Comparison of ENCODE assay signal across 12 mouse cellular contexts in genomic region chr4:61858160-61858559, GRCm38 (mm10). TPM values are rescaled to one million over a fixed set of nuclear protein-coding genes. Genes with fewer than 3 reads are reported as not detected.
DNase-seq lines count a peak whose midpoint lies in the region; TF ChIP-seq lines count a peak whose summit lies in the region.
"Had no signal": no experiment of that assay in that cellular context is flagged by ENCODE, and none has a peak within 500 bp of the region (broad histone marks: within the 10 kb centered on the region; RNA-seq: fewer than 3 reads in every experiment).

No protein-coding gene starts in this region.

- no peak for DNase-seq in heart, adult 2 months
- DNase-seq in heart, postnatal 25 days (ENCODE audit: low spot score): no peak
- peak; percentile 58 for DNase-seq in retina, embryonic 14.5 days (ENCODE audit: low spot score)
- no peak for DNase-seq in retina, postnatal 1 day
- DNase-seq in adrenal gland, postnatal 25 days: peak; percentile 67
- DNase-seq in lung, postnatal 36 days: peak; percentile 16
- no peak for DNase-seq in thymus, postnatal 14 days
- no peak for DNase-seq in layer of hippocampus, postnatal 36 days
- DNase-seq: right cerebral cortex, postnatal 14 days had no signal

- WGBS in heart, adult 2 months: 47% methylated on average over 4 of the region's 4 CpGs

- no peaks in the 10 kb centered on the region for H3K79me2 ChIP-seq in heart, adult 2 months (replicated peaks; ENCODE audit: control insufficient read depth, insufficient read depth, low read length)

- TF ChIP-seq EP300 in heart, adult 2 months (IDR thresholded peaks at IDR 0.05; ENCODE audit: insufficient read depth, low read depth, low read length): no peak

- TF ChIP-seq CTCF in heart, adult 2 months (IDR thresholded peaks at IDR 0.05): peak; percentile 69

- H3K36me3 ChIP-seq in heart, adult 2 months (ENCODE audit: control insufficient read depth, insufficient read depth, low read length): no peaks in the 10 kb centered on the region
- H3K36me3 ChIP-seq: embryonic facial prominence, embryonic 12.5 days; midbrain, embryonic 13.5 days had no signal

- no peak for TF ChIP-seq POLR2A in heart, adult 2 months (IDR thresholded peaks at IDR 0.05; ENCODE audit: insufficient read depth, low read depth, low read length)

- H3K4me3 ChIP-seq in heart, adult 2 months: no peak overlapping the region
- H3K4me3 ChIP-seq: embryonic facial prominence, embryonic 12.5 days; midbrain, embryonic 13.5 days had no signal

- H3K9ac ChIP-seq in heart, adult 2 months (ENCODE audit: low read depth, low read length): no peak overlapping the region
- H3K9ac ChIP-seq: embryonic facial prominence, embryonic 12.5 days; midbrain, embryonic 13.5 days had no signal

- no peaks in the 10 kb centered on the region for H3K4me1 ChIP-seq in heart, adult 2 months (ENCODE audit: control insufficient read depth, insufficient read depth, low read length)
- H3K4me1 ChIP-seq: embryonic facial prominence, embryonic 12.5 days; midbrain, embryonic 13.5 days had no signal

- H3K27me3 ChIP-seq in heart, adult 2 months (ENCODE audit: control insufficient read depth, insufficient read depth, low read length): no peaks in the 10 kb centered on the region
- H3K27me3 ChIP-seq: embryonic facial prominence, embryonic 12.5 days; midbrain, embryonic 13.5 days had no signal

- no peak overlapping the region for H3K27ac ChIP-seq in heart, adult 2 months
- H3K27ac ChIP-seq: embryonic facial prominence, embryonic 12.5 days; midbrain, embryonic 13.5 days had no signal

- intact Hi-C loops in heart, adult 2 months (cut with DNase I): no loop called here
- intact Hi-C loops in heart, postnatal 25 days (cut with DNase I): no loop called here

RNA-seq across cellular contexts. Expression of gene Mup5, which starts 23.1 kb away (rescaled TPM):
- total RNA-seq in heart, adult 2 months (2021): not detected
- not detected in 2 replicates for polyA plus RNA-seq in heart, adult 2 months (2012; rRNA removed)
- total RNA-seq in heart, postnatal 25 days (2021): not detected
- not detected in 2 replicates for total RNA-seq in adrenal gland, postnatal 25 days (2021)
- total RNA-seq in layer of hippocampus, postnatal 36 days (2021): not detected
- polyA plus RNA-seq: embryonic facial prominence, embryonic 12.5 days; heart, embryonic 11.5 days; midbrain, embryonic 13.5 days had no signal

Comparison
In these comparisons a context has a peak if more than half of its experiments do, and no peak if none do; other contexts are left out.
1. DNase-seq: peak in retina, embryonic 14.5 days (single experiment), adrenal gland, postnatal 25 days (single experiment) and lung, postnatal 36 days (single experiment); none in heart, adult 2 months (0 of 2), heart, postnatal 25 days (single experiment), retina, postnatal 1 day (single experiment), thymus, postnatal 14 days (single experiment) and layer of hippocampus, postnatal 36 days (0 of 2).